Mouse (Mus musculus) brain, embryonic 14.5 days (tissue): ENCODE data around the gene Grin3a.

Experiments
- CTCF ChIP-seq: fragments of 200-500 bp; IDR thresholded peaks from 2 replicates; pipeline ENCODE4 v1.5.1; 2012; ENCODE audit warnings: inconsistent platforms, mild to moderate bottlenecking, moderate library complexity, borderline replicate concordance; ENCODE audit not compliant: insufficient read depth, insufficient read length; ENCODE audit errors: extremely low read depth
- POLR2A ChIP-seq: fragments of 200-500 bp; IDR thresholded peaks from 2 replicates; pipeline ENCODE4 v1.6.1; 2012; ENCODE audit warnings: mild to moderate bottlenecking, inconsistent platforms, borderline replicate concordance; ENCODE audit not compliant: poor library complexity, insufficient read depth, insufficient read length, severe bottlenecking; ENCODE audit errors: extremely low read depth

DNA sequence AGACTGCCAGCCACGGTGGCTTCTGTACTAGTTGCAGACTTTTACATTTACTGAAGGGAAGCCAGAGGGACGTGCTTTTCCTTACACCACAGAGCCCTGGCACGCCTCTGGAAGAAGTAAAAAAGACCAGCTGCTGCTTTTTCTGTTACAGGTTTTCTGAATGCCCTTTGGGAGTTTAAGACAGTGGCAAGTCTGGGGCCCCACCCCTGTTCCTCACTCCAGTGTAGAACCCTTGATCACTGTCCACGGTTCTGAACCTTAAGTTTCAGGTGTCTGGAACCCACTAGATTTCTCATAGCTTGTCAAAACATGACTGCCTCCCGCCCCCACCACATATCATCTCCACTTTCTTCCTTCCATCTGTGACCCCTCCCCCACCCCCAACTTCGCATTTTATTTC lies 1.8 kb downstream of the Grin3a start:
- no peak for TF ChIP-seq CTCF
- no peak for TF ChIP-seq POLR2A
